Mouse (Mus musculus): Measurements from ENCODE around the gene St3gal3.

- TF ChIP-seq CTCF (IDR thresholded peaks at IDR 0.05; ENCODE audit: control insufficient read depth, insufficient read depth, low read length), result no peak
- TF ChIP-seq POLR2A (IDR thresholded peaks at IDR 0.05; ENCODE audit: borderline replicate concordance, control insufficient read depth, low read depth, low read length), result no peak
Observed at GRCm38 (mm10) chr4:117890750-117891149, 244.0 kb downstream of the St3gal3 start.

All from bone marrow, adult 2 months (tissue).